Mouse (Mus musculus): ENCODE data around the gene Yipf2.

GRCm38 (mm10) chr9:21626571-21626970, 33.9 kb upstream of the Yipf2 start:
- TF ChIP-seq POLR2A (IDR thresholded peaks at IDR 0.05; ENCODE audit: low read depth, low read length), result no peak
- TF ChIP-seq CTCF (IDR thresholded peaks at IDR 0.05; ENCODE audit: extremely low read depth, insufficient read length, insufficient replicate concordance, low read depth, low read length), result no peak
